Mouse (Mus musculus) hindbrain, embryonic 14.5 days (tissue): ENCODE data around the gene Scgb1b30. TPM values are rescaled to one million over a fixed set of nuclear protein-coding genes. Genes with fewer than 3 reads are reported as not detected.

Source experiments
- polyA plus RNA-seq: library from polyadenylated mRNA; unstranded; fragments of >200 nt; fragmentation: Nextera tagmentation; extraction: Ambion mirVana; gene quantifications from 2 replicates; pipeline ENCODE4 v1.2.1, GENCODE M21; 2014

Gene Scgb1b30
- polyA plus RNA-seq, 1 experiment from 2014 or later = not detected

Other genes starting within 250 kb of the Scgb1b30 start
- not detected in 2 replicates for gene Scgb2b26, start 150.4 kb upstream of the Scgb1b30 start, polyA plus RNA-seq
- not detected in 2 replicates for gene Scgb2b27, start 81.5 kb upstream of the Scgb1b30 start, polyA plus RNA-seq
- not detected in 2 replicates for gene Scgb1b27, start 73.9 kb upstream of the Scgb1b30 start, polyA plus RNA-seq
- gene Wtip, start 37.8 kb downstream of the Scgb1b30 start, polyA plus RNA-seq = 2.5 and 3.2 TPM in 2 replicates
- 164 and 177 TPM in 2 replicates for gene Uba2, start 74.2 kb downstream of the Scgb1b30 start, polyA plus RNA-seq
- 63.8 and 68.9 TPM in 2 replicates for gene Pdcd2l, start 101.2 kb downstream of the Scgb1b30 start, polyA plus RNA-seq
- 265 and 302 TPM in 2 replicates for gene Gpi1, start 134.9 kb downstream of the Scgb1b30 start, polyA plus RNA-seq
- gene Gm6096, start 155.6 kb downstream of the Scgb1b30 start, polyA plus RNA-seq = 0.77 and 1.0 TPM in 2 replicates
- gene 4931406P16Rik, start 218.1 kb downstream of the Scgb1b30 start, polyA plus RNA-seq = 39.5 and 45.0 TPM in 2 replicates